In genomic region chr3:86758727-86759126, GRCm38 (mm10) we compare ENCODE assay signal across 11 mouse cellular contexts.
DNase-seq lines count a peak whose midpoint lies in the region; ATAC-seq and TF ChIP-seq lines count a peak whose summit lies in the region.
"Had no signal": no experiment of that assay in that cellular context is flagged by ENCODE, and none has a peak within 500 bp of the region (broad histone marks: within the 10 kb centered on the region; RNA-seq: fewer than 3 reads in every experiment).

No protein-coding gene starts in this region.

- DNase-seq in heart, postnatal 36 days = no peak
- DNase-seq in CD4-positive helper T cell, adult 2 months (ENCODE audit: low read depth, low spot score) = peak; percentile 30
- peak; percentile 38 for DNase-seq in fibroblast of lung, adult 2 months (ENCODE audit: low read depth)
- DNase-seq in liver, postnatal 0 days = no peak
- no peak for DNase-seq in c-Kit-positive CD71-positive TER-119-positive erythroid progenitor cells, embryonic 14.5 days (ENCODE audit: low spot score)
- DNase-seq in right cerebral cortex, adult 2 months (ENCODE audit: low spot score in 2 of 2) = no peak
- no peak for DNase-seq in right cerebral cortex, postnatal 25 days
- DNase-seq: adrenal gland, adult 2 months; forebrain, postnatal 0 days; kidney, adult 9 months had no signal

- no peak overlapping the region for H3K27ac ChIP-seq in heart, embryonic 11.5 days (ENCODE audit: low read depth, low read length)
- H3K27ac ChIP-seq in liver, postnatal 0 days (ENCODE audit: low read depth) = no peak overlapping the region

- no peaks in the 10 kb centered on the region for H3K27me3 ChIP-seq in heart, embryonic 11.5 days (ENCODE audit: control insufficient read depth, insufficient read depth, low read length)
- no peaks in the 10 kb centered on the region for H3K27me3 ChIP-seq in liver, postnatal 0 days (ENCODE audit: insufficient read depth, low read length)

- WGBS in heart, embryonic 11.5 days (ENCODE audit: insufficient replicate concordance) = 63% methylated on average over 6 of the region's 6 CpGs
- WGBS in liver, postnatal 0 days (ENCODE audit: insufficient replicate concordance) = 37% methylated on average over 6 of the region's 6 CpGs

- H3K36me3 ChIP-seq in heart, embryonic 11.5 days (ENCODE audit: control insufficient read depth, insufficient read depth, low read length) = no peaks in the 10 kb centered on the region
- no peaks in the 10 kb centered on the region for H3K36me3 ChIP-seq in liver, postnatal 0 days (replicated peaks; ENCODE audit: insufficient read depth, low read length)

- H3K4me2 ChIP-seq in heart, embryonic 11.5 days = peak overlapping the region; percentile 19; the same call in 1 of the 2 replicates
- peak overlapping the region; percentile 51 for H3K4me2 ChIP-seq in liver, postnatal 0 days (ENCODE audit: low read depth, low read length)

- H3K9me3 ChIP-seq in heart, embryonic 11.5 days (replicated peaks; ENCODE audit: control insufficient read depth, low read length) = no peaks in the 10 kb centered on the region
- no peaks in the 10 kb centered on the region for H3K9me3 ChIP-seq in liver, postnatal 0 days (ENCODE audit: low read length)

- H3K9ac ChIP-seq in heart, embryonic 11.5 days (ENCODE audit: low read depth, low read length) = no peak overlapping the region
- no peak overlapping the region for H3K9ac ChIP-seq in liver, postnatal 0 days (replicated peaks)
- H3K9ac ChIP-seq: forebrain, postnatal 0 days had no signal

- no peak for TF ChIP-seq EP300 in liver, postnatal 0 days (IDR thresholded peaks at IDR 0.05; ENCODE audit: low read depth)

- H3K4me1 ChIP-seq in heart, embryonic 11.5 days (ENCODE audit: control insufficient read depth, insufficient read depth, low read length) = no peaks in the 10 kb centered on the region
- no peaks in the 10 kb centered on the region for H3K4me1 ChIP-seq in liver, postnatal 0 days (ENCODE audit: insufficient read depth)

- intact Hi-C loops in heart, postnatal 36 days (cut with DNase I) = no loop called here

- no peak for ATAC-seq in heart, embryonic 11.5 days (replicated peaks; ENCODE audit: insufficient number of reproducible peaks, low FRiP score, low TSS enrichment)
- ATAC-seq in liver, postnatal 0 days = no peak
- ATAC-seq: forebrain, postnatal 0 days had no signal

- TF ChIP-seq CTCF in liver, postnatal 0 days (IDR thresholded peaks at IDR 0.05; ENCODE audit: low read depth) = no peak

- no peak overlapping the region for H3K4me3 ChIP-seq in heart, embryonic 11.5 days (ENCODE audit: low read depth, low read length)
- 0 out of 2 replicates have a peak overlapping the region, but pooled peaks have one; percentile 13 for H3K4me3 ChIP-seq in liver, postnatal 0 days (ENCODE audit: low read depth, low read length)

Comparison
In these comparisons a context has a peak if more than half of its experiments do, and no peak if none do; other contexts are left out.
1. DNase-seq: peak in CD4-positive helper T cell, adult 2 months (single experiment) and fibroblast of lung, adult 2 months (single experiment); none in heart, postnatal 36 days (0 of 2), liver, postnatal 0 days (single experiment), c-Kit-positive CD71-positive TER-119-positive erythroid progenitor cells, embryonic 14.5 days (single experiment), right cerebral cortex, adult 2 months (0 of 2) and right cerebral cortex, postnatal 25 days (single experiment).